Mouse (Mus musculus) gastrocnemius, postnatal 4 days (tissue): ENCODE measurements around the gene Kctd2. TPM values are rescaled to one million over a fixed set of nuclear protein-coding genes. Genes with fewer than 3 reads are reported as not detected.
A peak's percentile ranks its signal among the peaks of the same experiment; 100 is the strongest.

Experiments
- DNase-seq, 2 experiments: peaks; one replicate each; pipeline ENCODE4 v3.0.0; 2021 to 2022; ENCODE audit warnings: low spot score in 2 of 2, mixed read lengths in 2 of 2
- total RNA-seq, 2 experiments: library from RNA; stranded (reverse); gene quantifications; 2 replicates each; pipeline ENCODE4 v1.2.3; 2021

Kctd2 gene
- total RNA-seq, 2 experiments from 2014 or later: 21.4 to 21.6 TPM

DNA sequence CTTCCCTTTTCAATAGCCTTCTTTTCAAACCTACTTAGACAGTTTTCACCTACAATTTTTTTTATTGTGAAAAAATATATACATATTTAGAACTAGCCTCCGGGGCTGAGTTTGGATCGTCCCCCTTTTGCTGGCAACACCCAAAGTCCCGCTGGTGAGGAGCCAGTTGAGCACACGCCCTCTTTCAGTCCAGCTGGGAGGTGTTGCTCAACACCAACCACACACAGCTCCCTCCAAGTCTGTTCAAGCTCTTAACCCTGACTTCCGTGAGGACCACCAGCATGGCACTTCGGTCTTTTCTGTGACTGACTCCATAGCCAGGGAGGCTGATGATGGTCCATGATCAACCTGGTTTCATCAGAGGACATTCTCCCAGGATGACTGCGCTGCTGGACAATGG lies 21.8 kb upstream of the Kctd2 start:
- DNase-seq: no peak

DNA sequence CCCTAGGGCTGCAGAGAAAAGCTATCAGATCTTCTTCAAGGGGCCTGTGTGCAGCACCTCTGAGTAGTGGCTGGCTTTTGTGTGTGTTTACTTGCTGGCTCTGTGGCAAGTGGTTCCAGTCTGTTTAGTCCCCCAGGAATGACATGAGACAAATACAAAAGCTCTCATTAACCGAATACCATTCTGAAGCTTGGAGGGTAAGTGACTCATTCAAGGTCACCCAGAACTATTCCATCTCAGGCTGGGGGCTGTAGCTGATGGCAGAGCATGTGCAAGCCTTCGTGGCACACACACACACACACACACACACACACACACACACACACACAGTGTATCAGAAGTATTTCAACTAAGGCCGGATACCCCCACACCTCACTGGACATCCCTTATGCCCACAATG lies 19.8 kb upstream of the Kctd2 start:
- DNase-seq: no peak

DNA sequence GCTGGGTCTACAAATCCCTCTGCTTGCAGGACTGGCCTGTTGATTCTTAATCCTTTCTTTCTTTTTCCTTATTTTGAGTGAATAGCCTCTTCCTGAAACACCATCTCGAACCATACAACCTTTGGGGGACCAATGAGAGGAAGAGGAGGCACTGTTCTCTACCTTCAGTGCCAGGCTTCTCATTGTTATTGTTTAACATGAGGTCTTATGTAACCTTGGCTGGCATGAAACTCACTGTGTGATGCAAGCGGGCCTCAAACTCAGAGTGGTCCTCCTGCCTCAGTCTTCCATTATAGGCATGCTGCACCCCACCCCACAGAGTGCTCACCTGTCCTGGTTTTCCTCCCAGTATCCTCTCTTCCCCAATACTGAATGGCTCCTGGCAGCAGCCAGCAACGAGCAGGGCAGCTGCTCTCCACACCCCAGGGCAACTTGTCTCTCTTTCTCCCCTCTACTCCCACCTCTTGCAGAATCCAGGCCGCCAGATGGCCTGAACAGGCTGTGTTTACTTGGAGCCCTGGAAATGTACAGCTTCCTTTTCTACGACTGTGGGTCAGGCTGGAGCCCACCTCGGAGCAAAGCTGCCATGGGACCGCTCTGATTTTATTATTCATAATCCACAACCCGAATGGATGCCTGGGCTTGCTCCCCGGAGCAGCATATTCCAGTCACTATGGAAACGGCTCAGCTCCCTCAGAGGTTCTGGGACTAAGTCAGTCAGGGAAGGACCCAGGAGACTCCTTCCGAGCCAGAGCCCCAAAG lies 19.1 kb upstream of the Kctd2 start:
- no peak for DNase-seq

DNA sequence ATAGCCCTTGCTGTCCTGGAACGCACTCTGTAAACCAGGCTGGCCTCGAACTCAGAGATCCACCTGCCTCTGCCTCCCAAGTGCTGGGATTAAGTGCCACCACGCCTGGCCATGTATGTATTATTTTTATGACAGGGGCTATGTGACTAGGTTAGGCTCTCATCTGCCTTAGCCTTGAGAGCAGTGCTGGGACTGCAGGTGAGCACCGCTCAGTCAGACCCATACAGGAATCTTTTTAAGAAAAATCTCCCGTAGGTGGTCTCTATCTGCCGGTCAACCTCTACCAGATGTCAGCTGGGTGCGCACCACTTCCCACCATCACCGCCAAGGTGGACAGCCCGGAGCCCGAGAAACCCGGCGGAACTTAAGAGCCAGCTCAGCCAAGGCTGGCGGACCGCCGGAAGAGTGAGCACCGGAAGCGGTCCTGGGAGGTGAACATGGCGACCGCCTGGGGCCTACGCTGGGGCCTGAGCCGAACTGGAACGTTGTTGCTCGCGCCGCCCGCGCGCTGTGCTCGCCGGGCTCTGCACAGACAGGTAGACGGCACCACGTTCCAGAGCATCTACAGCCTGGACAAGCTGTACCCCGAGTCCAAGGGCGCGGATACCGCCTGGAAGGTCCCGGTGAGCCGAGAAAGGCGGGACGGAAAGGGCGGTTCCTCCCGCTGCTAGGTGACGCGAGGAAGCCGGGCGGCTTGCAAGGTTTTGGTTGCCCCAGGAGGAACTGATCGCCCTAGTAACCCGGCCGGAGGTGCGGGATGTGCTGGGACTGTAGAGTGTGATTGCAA lies 16.4 kb upstream of the Kctd2 start, which contains the start of gene Mrpl58:
Gene Mrpl58 (plus strand): TSS at position 415 of the 787 bp plus-strand sequence.
- peak; percentile 78 to 86 for DNase-seq

DNA sequence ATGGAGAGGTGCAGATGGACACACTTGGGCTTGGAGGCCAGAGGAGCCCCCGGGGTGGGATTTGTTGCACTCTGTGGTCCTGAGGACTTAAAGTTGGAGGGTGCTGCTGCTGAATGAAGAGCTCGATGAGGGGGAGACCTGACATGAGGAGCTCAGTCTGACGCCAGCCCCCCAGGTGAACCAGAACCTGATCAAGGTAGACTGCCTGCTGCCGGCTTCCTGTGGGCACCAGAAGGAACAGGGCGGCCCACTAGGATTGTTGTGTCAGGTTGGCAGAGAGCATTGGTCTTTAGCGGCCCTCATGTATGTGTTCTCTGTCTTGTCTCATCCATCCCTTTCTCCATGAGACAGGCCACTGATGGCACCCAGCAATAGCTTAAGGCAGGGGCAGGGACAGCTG lies 14.2 kb upstream of the Kctd2 start:
- no peak for DNase-seq

DNA sequence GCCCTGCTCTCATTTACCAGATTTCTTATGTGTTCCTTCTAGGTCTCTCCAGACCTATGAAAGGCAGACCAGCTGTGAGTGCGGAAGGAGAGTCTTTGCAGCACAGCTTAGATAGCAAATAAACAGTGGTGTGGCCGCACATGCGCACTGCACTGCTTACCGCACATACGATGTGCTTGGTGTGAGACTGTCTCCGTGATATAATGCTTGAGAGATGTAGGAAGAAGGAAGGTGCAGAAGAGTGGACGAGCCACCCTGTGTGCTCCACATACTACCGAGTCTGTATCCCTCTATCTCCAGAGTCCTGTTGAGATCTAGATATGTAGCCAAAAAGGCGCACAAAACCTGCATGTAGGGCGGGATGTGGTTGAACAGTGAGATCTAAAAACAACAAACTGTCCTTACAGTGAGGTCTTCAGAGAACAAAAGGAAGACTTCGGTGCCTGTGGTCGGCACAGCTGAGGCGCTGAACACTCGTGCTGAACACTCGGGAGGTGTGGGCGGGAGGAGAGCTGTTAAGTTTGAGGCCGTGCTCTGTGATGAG lies 13.0 kb upstream of the Kctd2 start:
- no peak for DNase-seq

DNA sequence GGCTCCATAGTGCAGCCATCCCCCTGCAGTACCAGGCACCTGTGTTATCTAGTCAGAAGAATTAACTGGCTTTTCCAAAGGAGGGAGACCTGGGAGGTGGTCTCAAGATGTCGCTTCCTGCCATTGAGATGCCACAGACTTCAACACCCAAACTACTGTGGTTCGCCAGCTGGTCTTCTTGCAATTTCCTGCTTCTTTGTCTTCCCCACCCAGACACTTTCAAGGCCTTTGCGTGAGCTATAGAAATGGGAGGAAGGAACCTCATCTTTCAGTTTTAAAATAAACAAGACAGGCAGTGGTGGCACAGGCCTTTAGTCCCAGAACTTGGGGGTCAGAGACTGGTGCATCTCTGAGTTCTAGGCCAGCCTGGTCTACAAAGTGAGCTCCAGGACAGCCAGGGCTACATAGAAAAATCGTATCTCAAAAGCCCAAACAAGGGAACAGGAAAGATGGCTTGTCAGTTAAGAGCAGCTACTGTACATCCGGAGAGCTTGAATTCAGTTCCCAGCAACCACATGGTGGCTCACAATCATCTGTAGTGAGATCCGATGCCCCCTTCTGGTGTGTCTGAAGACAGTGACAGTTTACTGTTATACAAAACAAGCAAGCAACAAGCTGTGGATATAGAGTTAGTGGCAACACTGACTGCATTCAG lies 11.5 kb upstream of the Kctd2 start:
- no peak for DNase-seq

DNA sequence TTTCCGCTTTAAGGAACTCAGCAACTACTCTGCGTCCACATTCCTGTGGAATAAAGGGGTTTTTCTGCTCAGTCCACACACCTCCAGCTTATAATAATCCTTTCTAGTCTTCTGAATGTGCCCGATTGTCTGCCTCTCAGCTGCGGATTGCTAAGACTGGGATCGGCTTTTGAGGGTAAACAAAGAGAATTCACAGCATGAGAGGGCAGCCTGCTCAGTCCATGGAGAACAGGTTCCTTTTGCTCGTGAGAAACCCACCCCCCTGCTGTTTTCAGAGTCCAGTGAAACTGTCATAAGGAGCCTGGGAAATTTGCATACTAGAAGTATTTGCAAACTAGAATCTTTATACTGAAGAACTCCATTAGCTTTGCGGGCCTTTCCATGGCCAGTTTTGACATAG lies 10.4 kb upstream of the Kctd2 start:
- no peak for DNase-seq

DNA sequence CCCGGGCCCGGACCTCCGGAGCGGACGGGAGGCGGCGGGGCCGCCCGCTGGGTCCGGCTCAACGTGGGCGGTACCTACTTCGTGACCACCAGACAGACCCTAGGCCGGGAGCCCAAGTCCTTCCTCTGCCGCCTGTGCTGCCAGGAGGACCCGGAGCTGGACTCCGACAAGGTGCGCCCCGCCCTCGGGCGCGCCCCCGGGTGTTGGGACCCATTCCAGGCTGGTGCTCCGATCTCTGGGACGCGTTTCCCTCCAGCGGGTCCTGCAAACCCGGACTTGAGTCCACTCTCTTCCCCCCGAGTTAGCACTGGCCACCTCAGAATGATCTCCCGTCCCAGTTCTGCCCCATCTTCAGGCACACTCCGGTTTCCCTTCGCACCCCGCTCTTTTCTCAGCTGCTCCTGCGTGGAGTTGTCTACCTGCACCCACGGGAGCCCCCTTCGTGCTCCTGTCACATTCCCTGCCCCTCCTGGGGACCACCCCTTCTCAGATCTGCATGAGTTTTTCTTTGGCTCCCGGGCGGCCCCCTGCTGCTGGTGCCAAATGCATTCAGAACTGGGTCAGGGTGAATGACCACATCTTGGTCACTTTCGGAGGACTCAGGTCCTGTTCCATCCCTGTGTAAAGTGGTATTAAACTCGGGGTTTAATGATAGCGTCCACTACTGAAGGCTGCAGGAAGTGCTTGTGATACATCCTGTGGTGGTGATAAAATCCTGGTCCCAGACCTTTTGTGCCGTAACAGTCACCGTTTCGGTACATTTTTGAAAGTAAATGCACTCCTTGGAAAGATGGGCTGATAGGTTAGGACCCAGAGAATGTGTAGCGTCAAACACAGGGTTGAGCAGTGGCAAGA lies 635 bp downstream of the Kctd2 start:
- DNase-seq: peak; percentile 54 to 72

DNA sequence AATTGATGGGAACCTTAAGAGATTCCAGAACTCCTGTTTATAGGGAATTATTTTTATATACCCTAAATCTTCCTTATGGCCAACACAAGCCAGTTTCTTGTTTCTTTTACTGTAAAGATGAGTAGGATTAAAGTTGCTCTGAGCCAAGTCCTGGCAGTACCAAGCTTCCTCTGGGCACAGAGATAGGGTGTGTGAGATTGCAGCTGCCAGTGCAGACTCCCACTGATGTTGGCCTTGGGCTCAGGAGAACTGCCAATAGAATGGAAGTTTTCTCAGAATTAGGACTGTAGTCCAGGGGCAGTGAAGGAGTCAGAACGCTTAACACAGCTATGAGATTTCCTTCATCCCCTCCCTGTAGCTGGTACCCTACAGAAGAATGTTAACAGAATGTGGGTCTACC lies 1.4 kb downstream of the Kctd2 start:
- no peak for DNase-seq

DNA sequence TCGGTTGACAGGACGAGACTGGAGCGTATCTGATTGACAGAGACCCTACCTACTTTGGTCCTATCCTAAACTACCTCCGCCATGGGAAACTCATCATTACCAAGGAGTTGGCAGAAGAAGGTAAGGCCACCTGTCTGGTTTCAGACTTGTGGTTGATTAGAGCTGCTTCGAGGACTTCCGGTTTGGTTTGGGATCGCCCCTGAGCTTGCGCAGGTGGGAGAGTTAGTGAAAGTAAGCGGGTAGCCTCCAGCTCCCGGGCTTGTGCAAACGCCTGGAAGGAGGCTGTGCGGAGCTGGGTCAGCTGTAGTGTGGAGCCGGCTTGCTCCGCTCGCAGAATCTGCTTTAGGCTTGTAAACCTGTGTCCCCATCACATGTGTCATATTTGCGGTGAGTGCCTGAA lies 2.0 kb downstream of the Kctd2 start:
- DNase-seq: no peak

DNA sequence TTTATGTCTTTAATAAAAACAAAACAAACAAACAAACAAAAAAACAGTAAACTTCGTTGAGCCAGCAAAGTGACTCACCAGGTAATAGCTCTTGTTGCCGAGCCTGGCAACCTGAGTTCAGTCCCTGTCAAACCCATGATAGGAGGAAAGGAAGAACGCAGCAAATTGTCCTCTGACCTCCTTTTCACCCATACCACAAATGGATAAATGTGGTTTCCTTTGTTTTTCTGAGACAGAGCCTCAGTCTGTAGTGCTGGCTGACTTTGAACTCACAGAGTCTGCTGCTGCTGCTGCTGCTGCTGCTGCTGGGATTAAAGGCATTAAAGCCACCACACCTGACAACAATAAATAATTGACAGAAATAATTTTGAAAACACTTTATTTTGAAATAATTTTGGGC lies 3.2 kb downstream of the Kctd2 start:
- DNase-seq: no peak

DNA sequence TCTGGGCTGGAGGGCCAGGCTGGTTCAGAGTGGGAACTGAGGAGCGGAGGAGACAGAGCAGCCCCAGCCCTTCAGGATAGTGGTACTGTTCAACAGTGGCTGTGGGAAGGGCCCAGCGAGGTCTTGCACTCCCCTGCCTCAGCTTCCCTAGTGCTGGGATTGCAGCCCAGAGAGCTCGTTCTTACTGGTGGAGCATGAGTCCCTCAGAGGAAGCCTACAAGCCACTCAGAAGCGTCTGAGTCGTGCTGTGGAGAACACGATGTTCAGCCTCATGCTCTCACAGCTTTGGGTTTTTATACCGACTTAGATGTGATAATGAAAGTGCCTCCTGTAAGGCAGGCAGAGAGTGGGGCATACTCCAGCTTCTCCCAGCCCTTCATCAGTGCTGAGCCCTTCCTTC lies 4.7 kb downstream of the Kctd2 start:
- no peak for DNase-seq

DNA sequence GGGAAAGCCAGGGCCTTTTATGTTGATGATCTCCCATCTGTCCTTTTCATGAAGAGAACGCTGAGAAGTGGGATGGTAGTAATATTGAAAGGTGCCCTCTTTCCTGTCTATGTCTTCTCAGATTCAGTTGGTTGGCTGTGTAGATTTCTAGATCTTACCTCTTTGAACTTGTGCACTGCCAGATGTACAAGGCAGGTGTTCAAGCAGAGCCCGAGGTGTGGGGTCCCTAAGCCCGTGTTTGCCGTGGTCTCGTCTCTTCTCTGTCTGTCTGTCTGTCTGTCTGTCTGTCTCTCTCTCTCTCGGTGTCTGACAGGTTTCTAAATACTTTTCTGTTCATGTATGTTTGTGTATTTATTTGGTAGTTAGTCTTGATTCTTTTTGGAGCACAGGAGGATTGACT lies 5.7 kb downstream of the Kctd2 start:
- DNase-seq: no peak

DNA sequence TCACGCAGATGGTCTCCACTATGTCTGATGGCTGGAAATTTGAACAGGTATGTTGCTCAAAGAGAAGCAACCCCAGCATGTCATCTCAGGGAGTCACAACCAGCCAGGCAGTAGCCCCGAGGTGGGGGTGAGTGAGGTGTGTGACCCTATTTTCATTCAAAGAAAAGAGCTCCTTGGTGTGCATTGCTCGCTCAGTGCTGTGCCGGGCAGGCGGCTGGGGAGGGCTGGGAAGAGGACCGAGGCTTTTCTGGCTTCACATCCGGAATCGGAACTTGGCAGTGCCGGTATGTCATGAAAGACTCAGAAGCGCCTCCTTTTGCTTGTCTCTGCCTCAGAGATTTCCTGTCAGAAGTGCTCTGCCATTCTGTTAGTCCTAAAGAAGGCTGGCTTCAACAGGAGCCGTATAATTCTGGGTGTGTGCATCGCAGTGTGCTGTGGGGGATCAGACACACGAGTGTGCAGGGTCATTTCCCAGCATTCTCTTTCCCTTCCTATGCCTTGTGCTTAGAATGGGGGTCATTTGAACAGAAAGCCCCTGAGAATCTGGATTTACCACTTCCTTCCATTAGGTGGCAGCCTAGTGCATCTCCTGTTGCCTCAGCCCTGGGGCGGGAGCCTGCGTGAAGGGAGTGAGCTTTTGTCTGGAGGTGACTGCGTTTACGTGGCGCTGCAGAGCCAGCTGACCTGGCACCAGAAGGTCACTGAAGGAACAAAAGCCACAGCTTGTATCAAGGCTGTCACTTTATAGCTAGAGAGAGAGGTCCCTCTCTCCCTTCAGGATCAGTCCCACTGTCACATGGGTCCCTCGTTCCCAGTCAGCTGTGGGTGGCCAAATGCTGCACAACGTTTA lies 7.8 kb downstream of the Kctd2 start:
- peak in 1 of 2 experiments; percentile 63 for DNase-seq

DNA sequence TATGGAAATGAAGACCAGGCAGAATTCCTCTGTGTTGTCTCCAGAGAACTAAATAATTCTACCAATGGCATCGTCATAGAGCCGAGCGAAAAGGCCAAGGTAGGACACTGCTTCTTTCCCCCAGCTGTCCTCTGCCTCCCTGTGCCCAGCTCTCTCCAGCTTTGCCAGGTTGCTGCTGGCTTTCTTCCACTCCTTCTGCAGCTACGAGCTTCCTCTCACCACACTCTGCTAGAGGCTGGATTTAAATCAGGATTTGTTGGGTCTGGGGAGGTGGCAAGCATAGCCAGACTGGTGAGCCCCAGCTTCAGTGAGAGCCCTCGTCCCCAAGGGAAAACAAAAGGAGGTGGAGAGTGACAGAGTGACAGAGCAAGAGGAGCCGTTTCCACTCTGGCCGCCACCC lies 9.4 kb downstream of the Kctd2 start:
- no peak for DNase-seq

DNA sequence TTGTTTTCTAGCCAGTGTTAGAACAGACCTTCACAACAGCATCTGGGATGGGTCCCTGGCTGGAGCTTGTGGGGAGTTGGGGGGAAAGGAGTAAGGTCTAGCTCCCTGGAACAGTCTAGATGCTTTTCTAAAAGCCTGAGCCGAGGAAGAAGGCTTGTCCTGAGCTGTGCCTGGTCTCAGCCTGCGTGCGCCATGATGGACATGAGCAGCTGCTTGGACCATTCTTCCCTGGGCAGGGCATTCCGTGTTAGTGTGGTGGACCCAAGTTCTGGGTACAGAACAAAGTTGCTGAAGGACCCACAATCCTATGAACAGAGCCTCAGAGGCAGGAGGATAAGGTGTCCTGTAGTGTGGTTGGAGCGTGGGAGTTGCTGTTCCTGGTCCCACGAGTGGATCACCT lies 10.6 kb downstream of the Kctd2 start:
- DNase-seq: no peak

DNA sequence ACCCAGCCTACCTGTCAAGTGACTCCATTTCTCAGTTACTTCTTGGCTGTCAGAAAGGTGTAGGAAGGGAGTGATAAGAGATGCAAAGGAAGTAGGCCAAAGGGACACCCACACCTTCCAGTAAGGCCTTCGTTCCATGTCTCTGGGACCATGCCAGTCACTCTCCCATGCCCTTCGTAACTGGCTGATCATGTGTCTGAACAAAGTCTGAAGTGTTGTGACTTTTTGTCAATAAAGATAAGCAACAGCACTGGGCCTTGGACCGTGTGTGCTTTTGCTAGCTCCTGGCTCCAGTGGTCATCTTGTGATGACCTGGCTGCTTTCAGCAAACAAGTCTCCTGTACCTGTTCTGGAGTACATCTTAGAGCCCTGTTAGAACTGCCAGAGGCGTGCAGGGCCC lies 12.9 kb downstream of the Kctd2 start:
- DNase-seq: no peak

DNA sequence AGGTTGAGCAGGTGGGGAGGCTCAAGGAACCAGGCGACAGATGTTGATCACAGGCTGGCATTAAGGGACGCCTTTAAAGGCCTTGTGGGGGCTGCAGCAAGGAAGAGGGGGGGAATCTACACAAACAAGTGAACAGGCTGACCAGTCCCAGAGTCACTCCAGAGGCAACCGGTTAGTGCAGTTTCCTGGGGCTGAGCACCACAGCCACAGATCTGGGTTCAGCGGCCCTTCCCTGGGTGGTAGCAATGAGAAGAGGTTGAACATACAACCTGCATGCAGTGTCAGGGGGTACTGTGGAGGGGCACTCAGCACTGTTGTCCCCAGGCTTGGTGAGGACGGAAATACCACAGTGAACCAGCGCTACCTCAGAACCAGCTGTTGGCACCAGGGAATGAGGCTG lies 13.4 kb downstream of the Kctd2 start:
- no peak for DNase-seq
